Mouse (Mus musculus) limb, embryonic 14.5 days (tissue): Measurements from ENCODE around the gene Acin1. TPM values are rescaled to one million over a fixed set of nuclear protein-coding genes. Genes with fewer than 3 reads are reported as not detected.

Experiments used
- ATAC-seq: fragments of 200-750 bp; cut with Nextera tagmentation; 2 replicates; pipeline ENCODE4 v1.8.0; 2017; ENCODE audit warnings: low read depth, moderate number of reproducible peaks, moderate TSS enrichment; ENCODE audit not compliant: low FRiP score
- DNase-seq: peaks from one replicate; pipeline ENCODE4 v3.0.0-alpha.2; 2015; ENCODE audit warnings: low spot score
- H3K27ac ChIP-seq: fragments of 300-500 bp; sonication (generic); replicated peaks from 2 replicates; pipeline ENCODE4 v1.5.1; 2014; ENCODE audit warnings: low read depth, mild to moderate bottlenecking, low read length, moderate library complexity, mixed read lengths
- H3K27me3 ChIP-seq: fragments of 300-500 bp; sonication (generic); 2 replicates; pipeline ENCODE4 v1.6.1; 2014; ENCODE audit warnings: low read length, mixed read lengths; ENCODE audit not compliant: control insufficient read depth, insufficient read depth
- H3K36me3 ChIP-seq: fragments of 300-500 bp; sonication (generic); 2 replicates; pipeline ENCODE4 v1.6.1; 2014; ENCODE audit warnings: mild to moderate bottlenecking, low read length, moderate library complexity, mixed read lengths; ENCODE audit not compliant: control insufficient read depth, insufficient read depth
- H3K4me1 ChIP-seq: fragments of 300-500 bp; sonication (generic); 2 replicates; pipeline ENCODE4 v1.6.1; 2014; ENCODE audit warnings: antibody characterized with exemption, low read length, mixed read lengths; ENCODE audit not compliant: control insufficient read depth, insufficient read depth
- H3K4me2 ChIP-seq: fragments of 300-500 bp; sonication (generic); replicated peaks from 2 replicates; pipeline ENCODE4 v1.6.1; 2014; ENCODE audit warnings: low read depth, mild to moderate bottlenecking, low read length, moderate library complexity; ENCODE audit not compliant: severe bottlenecking
- H3K4me3 ChIP-seq: fragments of 300-500 bp; sonication (generic); replicated peaks from 2 replicates; pipeline ENCODE4 v1.5.1; 2014; ENCODE audit warnings: low read length
- H3K9ac ChIP-seq: fragments of 300-500 bp; sonication (generic); 2 replicates; pipeline ENCODE4 v1.6.1; 2014; ENCODE audit warnings: mild to moderate bottlenecking, low read depth, low read length, moderate library complexity; ENCODE audit not compliant: severe bottlenecking
- H3K9me3 ChIP-seq: fragments of 300-500 bp; sonication (generic); 2 replicates; pipeline ENCODE4 v1.6.1; 2016; ENCODE audit warnings: low read length; ENCODE audit not compliant: control insufficient read depth
- POLR2A ChIP-seq: fragments of 200-500 bp; IDR thresholded peaks from 2 replicates; pipeline ENCODE4 v1.8.0; 2012; ENCODE audit warnings: inconsistent platforms, mild to moderate bottlenecking, moderate library complexity, borderline replicate concordance; ENCODE audit not compliant: insufficient read depth, insufficient read length; ENCODE audit errors: extremely low read depth
- WGBS: fragments of 180-500 bp; shearing (Covaris S2); extraction: QIAGEN DNeasy Blood & Tissue Kit; methylation state at CpG from one replicate; pipeline ENCODE4 v1.1.7; 2014; 5-methylcytosine and 5-hydroxymethylcytosine counted together
- polyA plus RNA-seq, 2 experiments: library from polyadenylated mRNA; depleted of rRNA in 1 of 2; stranded (reverse) in 1 of 2; unstranded in 1 of 2; fragments of >200 nt; fragmentation: Nextera tagmentation in 1 of 2; extraction: Ambion mirVana in 1 of 2; gene quantifications; 2 replicates each; pipeline versions ENCODE4 v1.2.1 to v1.2.3; 2012 to 2014

Acin1 gene
- polyA plus RNA-seq, 2 experiments = 99.4 to 297 TPM

DNA sequence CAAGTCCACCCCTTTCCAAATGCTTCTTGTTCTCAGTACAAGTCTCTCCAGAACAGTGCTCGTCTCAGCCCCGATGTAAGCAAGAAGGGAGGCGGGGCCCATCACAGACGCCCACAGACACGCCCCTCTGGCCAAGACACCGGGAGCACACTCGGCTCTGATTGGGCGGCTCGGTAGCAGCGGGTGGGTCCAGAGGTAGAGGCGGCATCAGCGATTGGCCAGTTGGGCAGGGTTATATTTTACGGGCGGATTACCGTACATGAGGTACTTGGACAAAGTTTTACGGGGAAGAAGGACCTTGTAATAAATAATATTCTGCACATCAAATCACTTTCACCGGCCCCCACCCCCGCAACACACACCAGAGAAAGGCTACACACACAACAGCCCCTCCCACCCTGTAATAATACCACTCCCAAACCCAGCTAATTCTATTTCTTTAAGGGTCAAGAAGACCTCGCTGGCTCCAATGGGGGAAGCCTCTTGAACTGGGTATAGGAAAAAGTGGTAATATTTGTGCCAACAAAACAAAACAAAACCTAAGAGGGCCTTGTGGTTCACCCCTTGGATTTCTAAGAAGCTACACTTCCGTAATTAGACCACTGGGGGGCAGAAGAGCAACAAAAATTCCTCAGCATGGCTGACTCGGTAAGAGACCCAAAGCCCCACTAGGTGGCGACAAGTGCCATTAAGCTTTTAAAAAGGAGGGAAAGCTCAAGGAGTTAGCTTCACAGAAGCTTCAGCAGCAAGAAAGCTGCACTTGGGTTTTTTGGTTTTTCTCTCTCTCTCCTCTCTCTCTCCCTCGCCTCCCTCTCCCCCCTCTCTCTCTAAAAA, 35.9 kb downstream of the Acin1 start:
- DNase-seq (peak; percentile 97), ATAC-seq (peak; percentile 51; the same call in 1 of the 2 replicates)
- Histone ChIP-seq H3K27me3 (no peaks in the 10 kb centered on the region), H3K4me2 (no peak overlapping the region), H3K9ac (no peak overlapping the region), H3K36me3 (peaks cover 63% of the 10 kb centered on the region), H3K4me1 (peaks cover 12% of the 10 kb centered on the region), H3K27ac (no peak overlapping the region), H3K9me3 (no peaks in the 10 kb centered on the region), H3K4me3 (no peak overlapping the region)
- no peak for TF ChIP-seq POLR2A
- WGBS = 67% methylated on average over 23 of the region's 23 CpGs

DNA sequence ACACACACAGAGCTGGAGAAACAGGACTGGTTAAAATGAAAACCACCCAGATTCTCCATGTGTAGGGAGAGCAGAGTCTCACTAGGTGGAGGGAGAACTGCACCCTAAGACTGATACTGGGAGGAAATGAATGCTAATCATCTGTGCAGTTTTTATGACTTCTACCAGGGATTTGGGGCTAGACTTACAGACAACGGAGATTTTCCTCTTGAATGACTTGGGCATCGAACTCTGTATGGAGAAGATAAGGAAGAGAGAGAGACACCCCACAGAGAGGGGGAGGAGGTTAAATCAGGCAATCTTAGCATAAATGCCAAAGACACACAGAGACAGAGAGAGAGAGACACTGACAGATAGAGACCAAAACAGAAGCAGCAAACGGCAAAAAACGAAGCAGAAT, 38.8 kb downstream of the Acin1 start:
- Histone ChIP-seq H3K9ac (no peak overlapping the region), H3K4me3 (no peak overlapping the region), H3K27me3 (no peaks in the 10 kb centered on the region), H3K9me3 (no peaks in the 10 kb centered on the region), H3K4me1 (peaks cover 12% of the 10 kb centered on the region), H3K4me2 (no peak overlapping the region), H3K27ac (no peak overlapping the region), H3K36me3 (peaks cover 86% of the 10 kb centered on the region)
- WGBS = 92% methylated on average over 4 of the region's 4 CpGs
- TF ChIP-seq POLR2A = no peak
- no peak for ATAC-seq
- DNase-seq = no peak

DNA sequence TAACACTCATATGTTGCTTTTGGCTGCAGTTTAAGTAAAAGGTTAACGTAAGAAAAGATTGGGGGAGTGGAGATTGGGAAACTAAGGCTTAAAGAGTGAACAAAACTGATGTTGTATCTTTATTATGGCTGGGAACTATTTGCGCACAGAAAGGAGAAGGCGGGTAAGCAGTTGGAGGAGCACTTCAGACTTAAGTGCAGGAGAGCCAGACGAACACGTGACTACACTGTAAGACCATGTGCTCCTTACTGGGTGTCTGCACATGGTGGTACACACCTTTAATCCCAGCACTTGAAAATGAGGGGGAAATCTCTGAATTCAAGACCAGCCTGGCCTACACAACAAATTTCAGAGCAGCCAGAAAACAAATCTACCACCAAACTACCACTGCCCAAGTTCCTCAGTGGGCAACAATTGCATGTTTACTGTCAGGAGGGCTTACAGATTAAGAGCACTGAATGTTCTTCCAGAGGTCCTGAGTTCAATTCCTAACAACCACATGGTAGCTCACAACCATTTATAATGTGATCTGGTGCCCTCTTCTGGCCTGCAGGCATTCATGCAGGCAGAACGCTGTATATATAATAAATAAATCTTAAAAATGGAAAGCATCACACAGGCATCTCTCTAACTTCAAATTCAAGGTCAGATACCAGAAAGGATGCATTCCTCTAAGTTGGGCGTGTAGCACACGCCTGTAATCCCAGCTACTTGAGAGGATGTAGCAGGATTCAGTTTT, 39.7 kb downstream of the Acin1 start:
- Histone ChIP-seq H3K27me3 (no peaks in the 10 kb centered on the region), H3K4me2 (no peak overlapping the region), H3K4me3 (no peak overlapping the region), H3K9me3 (no peaks in the 10 kb centered on the region), H3K9ac (no peak overlapping the region), H3K4me1 (peaks cover 6% of the 10 kb centered on the region; the same call in 1 of the 2 replicates), H3K27ac (no peak overlapping the region), H3K36me3 (peaks cover 94% of the 10 kb centered on the region)
- ATAC-seq (no peak), DNase-seq (no peak)
- TF ChIP-seq POLR2A = no peak
- 92% methylated on average over 8 of the region's 8 CpGs for WGBS

DNA sequence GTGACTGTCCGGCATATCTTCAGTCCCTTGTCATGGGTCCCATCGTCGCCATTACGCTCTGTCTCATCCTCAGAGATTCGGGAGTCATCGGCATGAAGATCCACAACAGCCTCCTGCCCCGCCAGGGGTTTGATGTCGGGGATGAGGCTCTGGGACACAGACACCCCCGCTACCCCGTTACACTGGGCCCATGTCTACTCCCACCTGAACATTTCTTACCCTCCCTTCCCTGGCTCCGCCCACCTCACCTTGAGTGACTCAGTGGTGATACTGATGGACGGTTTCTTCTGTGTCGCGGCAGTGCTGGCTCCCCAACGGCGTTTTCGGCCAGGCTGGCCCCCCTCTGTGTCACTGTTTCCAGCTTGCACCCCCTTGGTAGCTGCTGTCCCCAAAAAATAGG, 40.3 kb downstream of the Acin1 start:
- Histone ChIP-seq H3K36me3 (peaks cover 89% of the 10 kb centered on the region), H3K9me3 (no peaks in the 10 kb centered on the region), H3K4me3 (no peak overlapping the region), H3K27me3 (no peaks in the 10 kb centered on the region), H3K9ac (no peak overlapping the region), H3K4me1 (0 out of 2 replicates have a peak, but pooled peaks cover 1% of the 10 kb centered on the region), H3K4me2 (no peak overlapping the region), H3K27ac (no peak overlapping the region)
- no peak for ATAC-seq
- no peak for TF ChIP-seq POLR2A
- DNase-seq = no peak
- 93% methylated on average over 17 of the region's 17 CpGs for WGBS

DNA sequence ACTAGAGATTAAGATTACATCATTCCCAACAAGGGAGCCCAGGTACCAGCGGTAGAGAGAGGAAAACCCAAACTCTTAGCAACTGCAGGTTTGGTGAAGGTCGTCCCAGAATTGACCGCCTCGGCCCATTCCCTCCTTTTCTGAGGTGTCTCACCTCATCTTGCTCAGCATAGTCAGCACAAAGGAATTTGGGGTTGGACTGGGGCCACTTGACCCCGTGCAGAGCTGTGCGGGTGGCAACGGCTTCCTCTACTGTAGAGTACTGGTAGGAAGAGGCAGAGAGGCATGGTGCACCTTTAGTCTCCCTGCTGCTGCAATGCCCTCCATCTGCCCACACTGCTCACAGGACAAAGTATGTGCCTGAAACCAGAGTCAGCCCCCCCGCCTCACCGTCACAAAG, 42.4 kb downstream of the Acin1 start:
- no peak for DNase-seq
- Histone ChIP-seq H3K4me1 (peaks cover 10% of the 10 kb centered on the region), H3K27ac (no peak overlapping the region), H3K4me3 (no peak overlapping the region), H3K27me3 (no peaks in the 10 kb centered on the region), H3K36me3 (peaks cover 70% of the 10 kb centered on the region), H3K9ac (no peak overlapping the region), H3K4me2 (no peak overlapping the region), H3K9me3 (no peaks in the 10 kb centered on the region)
- no peak for ATAC-seq
- TF ChIP-seq POLR2A = no peak
- 95% methylated on average over 9 of the region's 9 CpGs for WGBS
